Mouse (Mus musculus) kidney, postnatal 36 days (tissue): ENCODE measurements around the gene Rnf126.
A peak's percentile ranks its signal among the peaks of the same experiment; 100 is the strongest.

Experiments used
- DNase-seq, 2 experiments: peaks; one replicate each; pipeline ENCODE4 v3.0.0; 2021 to 2022; ENCODE audit warnings: mixed read lengths in 2 of 2

The Rnf126 gene

GRCm38 (mm10) chr10:79792339-79793040, 25.7 kb upstream of the Rnf126 start:
- no peak for DNase-seq

GRCm38 (mm10) chr10:79790861-79791260, 24.1 kb upstream of the Rnf126 start, which contains the start of gene Prss57:
Gene Prss57 (minus strand): TSS chr10:79790961.
- DNase-seq, result no peak

- no peak for DNase-seq
Measured at GRCm38 (mm10) chr10:79789581-79789980, 22.8 kb upstream of the Rnf126 start.

GRCm38 (mm10) chr10:79788386-79789158, 21.8 kb upstream of the Rnf126 start:
- peak; percentile 80 to 93 for DNase-seq

GRCm38 (mm10) chr10:79783920-79784800, 17.4 kb upstream of the Rnf126 start:
- peak in 1 of 2 experiments; percentile 75 for DNase-seq

GRCm38 (mm10) chr10:79783050-79783449, 16.3 kb upstream of the Rnf126 start:
- DNase-seq, result peak in 1 of 2 experiments; percentile 67

GRCm38 (mm10) chr10:79781956-79782355, 15.2 kb upstream of the Rnf126 start:
- DNase-seq, result no peak

GRCm38 (mm10) chr10:79781139-79781538, 14.4 kb upstream of the Rnf126 start:
- no peak for DNase-seq

- peak in 1 of 2 experiments; percentile 82 for DNase-seq
Measured at GRCm38 (mm10) chr10:79780664-79781015, 13.9 kb upstream of the Rnf126 start.

GRCm38 (mm10) chr10:79779784-79780663, 13.3 kb upstream of the Rnf126 start:
- DNase-seq, result peak; percentile 99 to 100

- no peak for DNase-seq
Measured at GRCm38 (mm10) chr10:79779193-79779592, 12.4 kb upstream of the Rnf126 start.

GRCm38 (mm10) chr10:79778006-79778405, 11.3 kb upstream of the Rnf126 start:
- DNase-seq, result peak in 1 of 2 experiments; percentile 60

- DNase-seq, result peak in 1 of 2 experiments; percentile 65
Measured at GRCm38 (mm10) chr10:79777103-79777531, 10.4 kb upstream of the Rnf126 start, which contains the start of gene Fstl3. Gene Fstl3 (plus strand): TSS chr10:79777272.

GRCm38 (mm10) chr10:79774486-79775279, 7.9 kb upstream of the Rnf126 start:
- no peak for DNase-seq

GRCm38 (mm10) chr10:79773208-79773607, 6.5 kb upstream of the Rnf126 start:
- no peak for DNase-seq

- no peak for DNase-seq
Measured at GRCm38 (mm10) chr10:79772320-79772719, 5.6 kb upstream of the Rnf126 start.

- DNase-seq, result peak; percentile 72 to 81
Measured at GRCm38 (mm10) chr10:79769329-79769728, 2.6 kb upstream of the Rnf126 start.

- DNase-seq, result peak; percentile 82 to 89
Measured at GRCm38 (mm10) chr10:79768400-79768799, 1.6 kb upstream of the Rnf126 start.

GRCm38 (mm10) chr10:79767372-79768244, 856 bp upstream of the Rnf126 start:
- DNase-seq, result peak; percentile 93 to 95

GRCm38 (mm10) chr10:79766001-79766507, 698 bp downstream of the Rnf126 start:
- DNase-seq, result peak in 1 of 2 experiments; percentile 23
